Mouse (Mus musculus): Measurements from ENCODE around the gene Gm13199. TPM values are rescaled to one million over a fixed set of nuclear protein-coding genes. Genes with fewer than 3 reads are reported as not detected.

Gm13199 gene
- 1.7 and 2.8 TPM in 2 replicates for polyA plus RNA-seq (2014; fragmentation: Nextera tagmentation; extraction: Ambion mirVana)

- no peak within 1 kb of the TSS for H3K9ac ChIP-seq (replicated peaks; ENCODE audit: low read depth, low read length)
- no peak within 1 kb of the TSS for H3K4me2 ChIP-seq (ENCODE audit: low read depth, low read length)
- H3K27me3 ChIP-seq (ENCODE audit: control insufficient read depth, insufficient read depth, low read length), result no peaks in the 10 kb centered on the region
- peaks cover 21% of the 10 kb centered on the region; the same call in 1 of the 2 replicates for H3K36me3 ChIP-seq (ENCODE audit: control insufficient read depth, insufficient read depth, low read length)
- ATAC-seq (ENCODE audit: low read depth), result no peak
- H3K27ac ChIP-seq (ENCODE audit: low read depth, low read length), result no peak within 1 kb of the TSS
- no peak within 1 kb of the TSS for H3K4me3 ChIP-seq (ENCODE audit: low read depth, low read length)
- WGBS, result 98% methylated on average over 3 of the region's 3 CpGs
- no peaks in the 10 kb centered on the region for H3K4me1 ChIP-seq (ENCODE audit: control insufficient read depth, insufficient read depth, low read length)
- H3K9me3 ChIP-seq (ENCODE audit: control insufficient read depth, low read length), result no peaks in the 10 kb centered on the region
These were observed at the start of gene Gm13199 for GRCm38 (mm10) chr2:5862834-5863233. Gene Gm13199, minus strand, starts transcription at chr2:5862934.

DNA sequence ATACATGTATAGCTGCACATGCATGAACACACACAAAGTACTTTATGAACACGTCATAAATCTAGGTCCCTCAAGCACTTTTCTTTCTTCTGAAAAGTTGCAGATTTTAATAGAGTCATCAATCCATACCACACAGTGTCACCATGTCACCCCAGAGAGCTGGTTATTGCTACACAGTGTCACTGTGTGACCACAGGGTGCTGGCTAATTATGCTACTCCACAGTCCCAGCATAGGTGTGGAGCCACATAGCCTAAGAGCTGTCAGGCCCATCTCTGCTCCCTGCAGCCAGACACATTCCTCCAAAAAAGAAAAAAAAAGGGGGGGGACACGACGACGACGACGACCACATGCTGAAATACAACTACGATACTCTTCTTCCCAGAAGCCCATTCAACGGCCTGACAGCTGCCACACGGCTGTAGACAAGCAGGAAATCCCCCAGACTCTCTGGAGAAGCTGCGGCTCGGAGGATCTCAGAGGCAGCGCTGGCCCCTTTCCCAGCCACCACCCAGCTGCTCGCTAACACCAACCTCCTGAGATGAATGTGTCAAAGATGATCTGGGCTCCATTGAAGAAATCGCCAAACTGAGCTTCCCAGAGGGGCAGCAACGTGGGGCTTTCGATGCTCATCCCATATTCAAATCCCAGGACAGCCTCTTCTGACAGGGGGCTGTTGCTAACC is 48.7 kb upstream of the Gm13199 start:
- 53% methylated on average over 16 of the region's 16 CpGs for WGBS
- 0 out of 2 replicates have a peak, but pooled peaks have one; percentile 28 for ATAC-seq (ENCODE audit: low read depth)
- Histone ChIP-seq H3K4me1 (ENCODE audit: control insufficient read depth, insufficient read depth, low read length) (no peaks in the 10 kb centered on the region), H3K4me3 (ENCODE audit: low read depth, low read length) (no peak overlapping the region), H3K27me3 (ENCODE audit: control insufficient read depth, insufficient read depth, low read length) (no peaks in the 10 kb centered on the region), H3K9me3 (ENCODE audit: control insufficient read depth, low read length) (no peaks in the 10 kb centered on the region), H3K4me2 (ENCODE audit: low read depth, low read length) (no peak overlapping the region), H3K36me3 (ENCODE audit: control insufficient read depth, insufficient read depth, low read length) (peaks cover 10% of the 10 kb centered on the region; the same call in 1 of the 2 replicates), H3K27ac (ENCODE audit: low read depth, low read length) (peak overlapping the region; percentile 16; the same call in 1 of the 2 replicates), H3K9ac (replicated peaks; ENCODE audit: low read depth, low read length) (no peak overlapping the region)

DNA sequence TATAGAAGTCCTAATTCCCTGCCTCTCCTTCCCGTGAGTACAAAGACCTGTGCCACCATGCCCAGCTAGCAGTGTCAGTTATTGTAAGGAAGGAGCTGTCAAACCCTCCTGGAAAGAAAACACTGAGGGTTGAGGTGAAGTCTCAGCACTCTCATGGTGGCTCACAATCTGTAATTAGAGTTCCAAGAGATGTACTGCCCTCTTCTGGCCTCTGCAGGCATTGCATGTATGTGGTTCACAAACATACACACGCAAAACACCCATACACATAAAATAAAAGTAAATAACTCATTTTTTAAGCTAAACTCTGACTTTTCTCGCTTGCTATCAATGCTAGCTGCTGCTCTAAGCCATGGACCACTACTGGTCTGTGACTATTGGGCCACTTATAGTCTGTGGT is 43.9 kb upstream of the Gm13199 start:
- Histone ChIP-seq H3K4me1 (ENCODE audit: control insufficient read depth, insufficient read depth, low read length) (no peaks in the 10 kb centered on the region), H3K4me2 (ENCODE audit: low read depth, low read length) (no peak overlapping the region), H3K9me3 (ENCODE audit: control insufficient read depth, low read length) (no peaks in the 10 kb centered on the region), H3K4me3 (ENCODE audit: low read depth, low read length) (no peak overlapping the region), H3K36me3 (ENCODE audit: control insufficient read depth, insufficient read depth, low read length) (0 out of 2 replicates have a peak, but pooled peaks cover 4% of the 10 kb centered on the region), H3K9ac (replicated peaks; ENCODE audit: low read depth, low read length) (no peak overlapping the region), H3K27ac (ENCODE audit: low read depth, low read length) (no peak overlapping the region), H3K27me3 (ENCODE audit: control insufficient read depth, insufficient read depth, low read length) (no peaks in the 10 kb centered on the region)
- no peak for ATAC-seq (ENCODE audit: low read depth)
- 49% methylated on average over 3 of the region's 3 CpGs for WGBS

DNA sequence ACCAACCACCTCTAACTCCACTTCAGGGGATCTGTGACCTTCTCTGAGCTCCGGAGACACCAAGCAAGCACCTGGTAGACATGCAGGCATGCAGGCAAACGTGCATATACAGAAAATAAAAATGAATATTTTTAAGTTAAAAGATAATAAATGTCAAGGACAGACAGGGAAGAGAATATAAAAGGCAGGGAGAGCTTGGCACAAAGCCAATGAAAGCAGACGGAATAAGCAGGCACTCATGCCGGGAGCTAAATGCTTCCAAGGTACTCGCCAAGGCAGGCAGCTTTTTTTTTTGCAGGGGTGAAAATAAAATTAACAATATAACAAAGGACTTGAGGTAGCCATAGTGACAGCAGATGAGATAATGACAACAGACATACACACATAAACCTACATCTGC is 43.4 kb upstream of the Gm13199 start:
- no peaks in the 10 kb centered on the region for H3K4me1 ChIP-seq (ENCODE audit: control insufficient read depth, insufficient read depth, low read length)
- H3K4me2 ChIP-seq (ENCODE audit: low read depth, low read length), result no peak overlapping the region
- H3K27me3 ChIP-seq (ENCODE audit: control insufficient read depth, insufficient read depth, low read length), result no peaks in the 10 kb centered on the region
- no peak for ATAC-seq (ENCODE audit: low read depth)
- no peak overlapping the region for H3K9ac ChIP-seq (replicated peaks; ENCODE audit: low read depth, low read length)
- 35% methylated on average over 5 of the region's 5 CpGs for WGBS
- H3K9me3 ChIP-seq (ENCODE audit: control insufficient read depth, low read length), result no peaks in the 10 kb centered on the region
- no peak overlapping the region for H3K27ac ChIP-seq (ENCODE audit: low read depth, low read length)
- H3K4me3 ChIP-seq (ENCODE audit: low read depth, low read length), result no peak overlapping the region
- H3K36me3 ChIP-seq (ENCODE audit: control insufficient read depth, insufficient read depth, low read length), result no peaks in the 10 kb centered on the region

- Histone ChIP-seq H3K27me3 (ENCODE audit: control insufficient read depth, insufficient read depth, low read length) (no peaks in the 10 kb centered on the region), H3K4me2 (ENCODE audit: low read depth, low read length) (no peak overlapping the region), H3K4me3 (ENCODE audit: low read depth, low read length) (no peak overlapping the region), H3K4me1 (ENCODE audit: control insufficient read depth, insufficient read depth, low read length) (no peaks in the 10 kb centered on the region), H3K36me3 (ENCODE audit: control insufficient read depth, insufficient read depth, low read length) (peaks cover 13% of the 10 kb centered on the region; the same call in 1 of the 2 replicates), H3K27ac (ENCODE audit: low read depth, low read length) (no peak overlapping the region), H3K9me3 (ENCODE audit: control insufficient read depth, low read length) (no peaks in the 10 kb centered on the region), H3K9ac (replicated peaks; ENCODE audit: low read depth, low read length) (no peak overlapping the region)
- WGBS, result 57% methylated on average over 5 of the region's 5 CpGs
- no peak for ATAC-seq (ENCODE audit: low read depth)
These were observed 37.4 kb upstream of the Gm13199 start for GRCm38 (mm10) chr2:5900145-5900544.

GRCm38 (mm10) chr2:5894843-5895570 is 32.3 kb upstream of the Gm13199 start, which contains the start of gene Sec61a2:
Gene Sec61a2, minus strand, starts transcription at chr2:5895432.
- Histone ChIP-seq H3K36me3 (ENCODE audit: control insufficient read depth, insufficient read depth, low read length) (peaks cover 16% of the 10 kb centered on the region), H3K9me3 (ENCODE audit: control insufficient read depth, low read length) (no peaks in the 10 kb centered on the region), H3K4me2 (ENCODE audit: low read depth, low read length) (peak within 1 kb of the TSS; percentile 76), H3K27ac (ENCODE audit: low read depth, low read length) (peak within 1 kb of the TSS; percentile 70), H3K4me3 (ENCODE audit: low read depth, low read length) (peak within 1 kb of the TSS; percentile 85), H3K9ac (replicated peaks; ENCODE audit: low read depth, low read length) (peak within 1 kb of the TSS; percentile 92), H3K27me3 (ENCODE audit: control insufficient read depth, insufficient read depth, low read length) (no peaks in the 10 kb centered on the region), H3K4me1 (ENCODE audit: control insufficient read depth, insufficient read depth, low read length) (peaks cover 7% of the 10 kb centered on the region; the same call in 1 of the 2 replicates)
- peak; percentile 99 for ATAC-seq (ENCODE audit: low read depth)
- under 1% methylated on average over 62 of the region's 62 CpGs for WGBS

DNA sequence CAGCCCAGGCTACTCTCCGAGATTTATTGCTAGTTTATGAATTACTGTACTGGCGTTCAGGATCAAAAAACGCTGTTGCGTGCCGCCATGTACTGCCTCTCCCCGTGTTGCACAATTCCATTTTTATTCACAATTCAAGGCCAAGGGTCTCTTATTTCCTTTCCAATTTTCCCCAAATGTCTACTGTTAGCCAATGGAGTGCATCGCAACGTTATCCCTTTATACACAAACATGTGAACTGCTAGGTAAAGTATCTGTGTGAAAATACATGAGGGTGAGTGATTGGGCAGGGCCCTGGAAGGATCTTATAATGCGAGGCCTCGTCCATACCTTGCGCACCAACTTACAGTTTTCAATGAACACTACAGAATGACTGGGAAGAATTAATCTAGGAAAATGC is 31.6 kb upstream of the Gm13199 start:
- Histone ChIP-seq H3K4me3 (ENCODE audit: low read depth, low read length) (peak overlapping the region; percentile 85), H3K27me3 (ENCODE audit: control insufficient read depth, insufficient read depth, low read length) (no peaks in the 10 kb centered on the region), H3K4me1 (ENCODE audit: control insufficient read depth, insufficient read depth, low read length) (peaks cover 7% of the 10 kb centered on the region; the same call in 1 of the 2 replicates), H3K9me3 (ENCODE audit: control insufficient read depth, low read length) (no peaks in the 10 kb centered on the region), H3K9ac (replicated peaks; ENCODE audit: low read depth, low read length) (peak overlapping the region; percentile 92; the same call in 1 of the 2 replicates), H3K27ac (ENCODE audit: low read depth, low read length) (no peak overlapping the region), H3K4me2 (ENCODE audit: low read depth, low read length) (peak overlapping the region; percentile 76), H3K36me3 (ENCODE audit: control insufficient read depth, insufficient read depth, low read length) (peaks cover 16% of the 10 kb centered on the region)
- ATAC-seq (ENCODE audit: low read depth), result no peak
- 31% methylated on average over 11 of the region's 11 CpGs for WGBS

DNA sequence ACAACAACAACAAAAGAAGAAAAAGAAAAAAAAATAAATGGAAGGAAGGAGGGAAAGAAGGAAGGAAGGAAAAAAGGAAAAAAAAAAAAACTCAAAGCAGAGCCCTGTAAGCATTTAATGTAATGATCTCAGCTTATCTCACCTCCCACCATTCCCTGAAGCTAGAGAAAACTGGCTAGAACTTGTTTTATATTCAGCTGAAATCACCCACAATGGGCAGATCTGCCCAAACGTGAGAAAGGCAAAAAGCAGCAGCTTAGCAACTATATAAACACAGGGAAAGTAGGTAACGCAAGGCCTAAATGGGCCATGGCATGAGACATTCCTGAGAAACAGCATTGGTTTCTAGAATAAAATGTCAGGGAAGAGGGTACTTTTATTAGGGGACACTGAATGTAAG is 26.7 kb upstream of the Gm13199 start:
- no peak overlapping the region for H3K27ac ChIP-seq (ENCODE audit: low read depth, low read length)
- no peak overlapping the region for H3K4me2 ChIP-seq (ENCODE audit: low read depth, low read length)
- 77% methylated on average over 2 of the region's 2 CpGs for WGBS
- ATAC-seq (ENCODE audit: low read depth), result no peak
- peaks cover 7% of the 10 kb centered on the region; the same call in 1 of the 2 replicates for H3K4me1 ChIP-seq (ENCODE audit: control insufficient read depth, insufficient read depth, low read length)
- peaks cover 21% of the 10 kb centered on the region for H3K36me3 ChIP-seq (ENCODE audit: control insufficient read depth, insufficient read depth, low read length)
- H3K27me3 ChIP-seq (ENCODE audit: control insufficient read depth, insufficient read depth, low read length), result no peaks in the 10 kb centered on the region
- no peaks in the 10 kb centered on the region for H3K9me3 ChIP-seq (ENCODE audit: control insufficient read depth, low read length)
- H3K9ac ChIP-seq (replicated peaks; ENCODE audit: low read depth, low read length), result no peak overlapping the region
- H3K4me3 ChIP-seq (ENCODE audit: low read depth, low read length), result no peak overlapping the region

GRCm38 (mm10) chr2:5888865-5889264 is 26.1 kb upstream of the Gm13199 start:
- Histone ChIP-seq H3K4me1 (ENCODE audit: control insufficient read depth, insufficient read depth, low read length) (peaks cover 7% of the 10 kb centered on the region; the same call in 1 of the 2 replicates), H3K27ac (ENCODE audit: low read depth, low read length) (no peak overlapping the region), H3K36me3 (ENCODE audit: control insufficient read depth, insufficient read depth, low read length) (peaks cover 21% of the 10 kb centered on the region), H3K27me3 (ENCODE audit: control insufficient read depth, insufficient read depth, low read length) (no peaks in the 10 kb centered on the region), H3K9ac (replicated peaks; ENCODE audit: low read depth, low read length) (no peak overlapping the region), H3K9me3 (ENCODE audit: control insufficient read depth, low read length) (no peaks in the 10 kb centered on the region), H3K4me2 (ENCODE audit: low read depth, low read length) (no peak overlapping the region), H3K4me3 (ENCODE audit: low read depth, low read length) (no peak overlapping the region)
- WGBS, result 90% methylated on average over 5 of the region's 5 CpGs
- no peak for ATAC-seq (ENCODE audit: low read depth)
